Mouse (Mus musculus) small intestine, adult 2 months (tissue): ENCODE data around the gene Wrap53.

ENCODE experiments used
- CTCF ChIP-seq: fragments of 200-500 bp; IDR thresholded peaks from 2 replicates; pipeline ENCODE4 v1.5.1; 2012; ENCODE audit warnings: low read depth, mild to moderate bottlenecking, control low read depth, inconsistent platforms, low read length, moderate library complexity, mixed read lengths; ENCODE audit not compliant: insufficient replicate concordance, insufficient read length; ENCODE audit errors: extremely low read depth
- POLR2A ChIP-seq: fragments of 200-500 bp; IDR thresholded peaks from 2 replicates; pipeline ENCODE4 v1.6.1; 2012; ENCODE audit warnings: low read depth, mild to moderate bottlenecking, control low read depth, inconsistent platforms, low read length, moderate library complexity

DNA sequence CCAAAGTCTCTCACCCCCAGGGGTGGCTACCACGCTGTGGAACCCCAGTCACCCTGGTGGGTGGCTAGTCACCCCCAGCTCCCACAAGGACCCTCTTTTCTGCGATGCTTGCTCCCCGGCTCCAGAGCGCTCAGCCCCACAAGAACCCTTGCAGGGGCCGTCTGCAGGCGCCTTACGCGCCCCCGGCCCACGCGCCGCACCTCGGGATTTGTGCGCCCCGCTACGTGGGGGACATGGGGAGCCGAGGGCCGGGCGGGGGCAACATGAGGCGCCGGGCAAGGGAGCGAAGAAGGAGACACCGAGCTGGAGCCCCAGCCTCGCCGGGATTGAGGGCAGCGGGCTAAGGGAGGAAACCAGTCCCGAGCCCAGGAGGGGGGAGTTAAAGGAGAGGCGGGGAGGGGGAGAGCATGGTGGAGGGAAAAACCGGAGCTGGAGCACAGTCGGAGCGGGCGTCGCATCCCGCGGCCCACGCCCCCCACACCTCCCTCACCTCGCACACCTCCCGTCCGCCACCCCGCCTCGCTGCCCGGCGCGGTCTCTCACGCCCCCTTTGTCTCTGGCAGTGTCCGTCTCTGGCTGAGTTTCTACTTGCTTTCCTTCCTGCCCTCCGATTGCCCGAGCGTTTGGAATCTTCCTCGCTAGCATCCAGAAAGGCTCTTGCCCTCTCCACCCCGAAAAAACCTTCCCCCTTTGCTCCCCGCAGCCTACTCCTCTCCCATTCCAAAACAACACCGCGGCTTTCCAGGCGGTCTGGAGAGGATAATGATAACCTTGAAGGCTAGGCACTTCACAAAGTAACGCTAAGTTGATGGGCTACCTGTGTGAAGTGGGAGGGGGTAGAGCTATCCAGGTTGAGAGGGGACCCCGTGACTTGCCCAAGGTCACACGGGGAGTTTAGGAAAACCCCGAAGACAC, 19.9 kb downstream of the Wrap53 start, which contains the start of gene Efnb3:
- TF ChIP-seq POLR2A = no peak
- TF ChIP-seq CTCF = no peak
